Mouse (Mus musculus) retina, postnatal 7 days (tissue): Measurements from ENCODE around the gene Gm43738.

Experiments
- DNase-seq: peaks from one replicate; pipeline ENCODE4 v3.0.0-alpha.2; 2012; ENCODE audit warnings: low read depth, low spot score

Gene Gm43738

GRCm38 (mm10) chr3:89100811-89101210, at the start of gene Gm43738:
Gm43738 (minus strand) TSS chr3:89101099.
- DNase-seq = no peak

- no peak for DNase-seq
Measured at GRCm38 (mm10) chr3:89148567-89148966, 47.7 kb upstream of the Gm43738 start.

DNA sequence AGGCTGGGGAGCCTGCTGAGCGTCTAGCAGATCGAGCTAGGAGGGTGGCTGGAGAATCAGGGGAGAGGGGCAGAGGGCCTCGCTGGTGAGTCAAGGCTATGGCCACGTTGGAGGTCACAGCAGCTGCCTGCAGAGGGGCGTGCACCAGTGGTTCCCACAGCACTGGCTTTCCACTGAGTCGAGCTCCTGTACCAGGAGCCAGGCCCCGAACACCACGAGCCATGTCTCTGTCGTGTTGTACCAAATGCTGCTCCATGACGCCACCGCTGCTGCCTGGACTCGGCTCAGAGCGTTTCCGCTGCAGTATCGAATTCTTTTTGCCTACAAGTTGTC, 47.0 kb upstream of the Gm43738 start:
- DNase-seq = no peak

GRCm38 (mm10) chr3:89147101-89147978, 46.4 kb upstream of the Gm43738 start:
- DNase-seq = no peak

DNA sequence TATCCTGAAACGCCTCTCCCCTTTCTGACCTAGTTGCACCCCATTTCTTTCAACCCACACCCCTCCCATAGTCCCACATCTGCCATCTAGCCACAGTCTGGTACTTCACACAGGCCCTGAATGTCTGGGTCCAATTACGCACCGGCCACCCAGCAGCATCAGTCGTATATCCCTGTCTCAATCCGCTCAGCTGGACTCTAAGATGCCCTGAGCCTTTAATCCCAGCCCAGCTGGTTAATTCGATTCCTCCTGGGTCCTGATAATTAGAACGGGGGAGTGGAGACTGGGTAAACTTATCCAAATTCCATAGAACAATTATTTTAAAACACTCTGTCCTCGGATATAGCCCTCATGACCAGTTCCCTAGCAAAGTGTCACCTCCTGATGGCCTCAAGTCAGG, 44.7 kb upstream of the Gm43738 start:
- DNase-seq = peak; percentile 83

DNA sequence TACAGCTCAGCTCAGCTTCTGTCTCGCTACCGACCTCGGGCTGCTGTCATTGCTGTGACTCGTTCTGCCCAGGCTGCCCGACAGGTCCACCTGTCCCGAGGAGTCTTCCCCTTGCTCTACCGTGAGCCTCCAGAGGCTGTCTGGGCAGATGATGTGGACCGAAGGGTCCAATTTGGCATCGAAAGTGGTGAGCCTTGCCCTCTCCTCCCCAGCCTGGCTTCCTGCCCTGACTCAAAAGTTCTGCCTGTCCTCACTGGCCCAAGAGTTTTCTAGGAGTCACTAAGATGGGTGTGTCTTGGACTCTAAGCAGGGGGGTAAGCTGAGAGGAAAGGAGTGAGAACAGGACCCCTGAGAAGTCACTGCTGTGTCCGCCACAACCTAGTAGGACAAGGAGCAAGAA, 43.9 kb upstream of the Gm43738 start:
- DNase-seq = no peak

DNA sequence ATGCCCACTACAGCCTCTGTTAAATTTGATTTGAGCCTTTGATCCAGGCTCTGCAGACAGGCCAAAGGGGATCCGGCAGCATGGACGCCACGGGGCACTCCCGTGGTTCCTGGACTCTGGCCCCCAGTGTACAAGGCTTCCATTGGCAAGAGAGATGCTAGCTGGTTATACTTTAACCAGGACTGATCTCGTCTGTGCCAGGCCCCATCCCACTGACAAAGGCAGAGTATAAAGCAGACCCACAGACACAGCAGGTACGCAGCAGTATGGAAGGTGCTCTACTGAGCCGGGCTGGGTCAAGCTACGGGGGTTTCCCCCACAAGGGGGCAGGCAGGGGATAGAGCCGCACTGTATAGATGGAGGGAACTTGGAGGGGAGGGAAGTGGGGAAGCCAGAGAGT, 35.5 kb upstream of the Gm43738 start:
- no peak for DNase-seq

- DNase-seq = no peak
Measured at GRCm38 (mm10) chr3:89135958-89136357, 35.1 kb upstream of the Gm43738 start, which contains the start of gene Pklr. Pklr (plus strand) TSS chr3:89136142.

DNA sequence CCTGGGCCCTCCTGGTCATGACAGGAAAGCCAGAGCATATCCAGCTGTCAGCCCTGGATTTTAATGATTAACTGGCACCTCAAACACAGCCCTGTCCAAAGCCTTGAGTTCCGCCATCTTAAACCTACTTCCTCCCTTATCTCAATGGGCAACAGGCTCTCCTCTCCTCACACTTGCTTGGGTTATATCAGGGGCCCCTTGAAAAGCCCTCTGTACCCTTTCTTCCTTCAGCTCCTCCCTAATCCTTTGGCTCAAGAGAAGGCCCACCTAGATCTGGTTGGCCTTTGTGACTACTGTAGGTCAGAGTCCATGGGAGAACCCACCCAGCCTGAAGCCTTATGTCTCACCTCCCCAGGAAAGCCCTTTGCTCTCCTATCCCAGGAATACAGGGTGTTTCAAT, 32.9 kb upstream of the Gm43738 start:
- DNase-seq = no peak

GRCm38 (mm10) chr3:89133063-89133450, 32.2 kb upstream of the Gm43738 start:
- no peak for DNase-seq

DNA sequence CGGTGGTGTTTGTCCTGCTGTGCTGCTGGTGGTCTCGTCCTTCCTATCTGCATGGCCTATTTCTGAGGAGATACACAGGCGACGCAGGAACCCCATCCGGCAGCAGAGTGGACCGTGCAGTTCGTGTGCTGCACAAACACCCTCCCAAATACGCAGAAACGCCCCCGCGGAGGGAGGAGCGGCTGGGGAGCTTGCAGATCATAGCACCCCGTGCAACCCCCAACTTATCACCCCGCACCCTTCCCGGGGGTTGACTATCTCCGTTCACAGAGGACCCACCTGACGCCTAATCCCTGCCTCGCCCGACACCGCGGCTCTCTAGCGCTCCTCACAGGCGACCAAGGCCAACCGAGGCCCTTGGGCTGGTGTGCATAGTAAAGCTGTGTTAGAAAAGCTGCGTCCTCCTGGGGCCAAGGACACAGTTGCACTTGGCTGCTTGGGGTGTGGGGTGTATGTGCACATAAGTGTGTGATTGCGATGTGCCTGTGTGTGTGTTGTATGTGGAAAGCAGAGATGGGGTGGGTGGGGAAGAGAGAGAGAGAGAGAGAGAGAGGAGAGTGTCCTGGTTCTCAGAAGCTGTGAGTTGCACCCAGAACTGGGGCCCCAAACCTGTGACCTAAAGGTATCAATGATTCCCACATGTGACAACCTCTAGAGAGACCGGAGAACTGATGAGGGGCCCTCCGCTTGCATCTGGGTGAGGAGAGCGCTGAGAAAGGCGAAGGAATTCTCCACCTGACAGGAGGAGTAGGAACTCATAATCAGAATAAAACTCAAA, 31.6 kb upstream of the Gm43738 start:
- DNase-seq = no peak

DNA sequence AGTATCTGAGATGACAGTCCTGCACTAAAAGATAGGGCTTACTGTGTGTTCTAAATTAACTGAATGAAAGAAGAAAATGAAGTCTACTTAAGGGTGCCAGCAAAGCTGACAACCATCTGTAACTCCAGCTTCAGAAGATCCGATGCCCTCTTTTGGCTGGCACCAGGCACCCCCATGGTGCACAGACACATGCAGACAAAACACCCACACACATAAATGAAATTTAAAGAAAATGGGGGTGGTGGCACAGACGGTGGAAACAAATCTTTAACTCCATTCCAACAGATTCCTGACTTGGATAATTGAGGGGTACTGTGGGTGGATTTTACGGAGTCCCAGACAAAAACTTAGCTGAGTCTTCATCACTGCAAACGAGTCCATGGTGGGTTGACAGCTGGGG, 30.9 kb upstream of the Gm43738 start:
- no peak for DNase-seq

DNA sequence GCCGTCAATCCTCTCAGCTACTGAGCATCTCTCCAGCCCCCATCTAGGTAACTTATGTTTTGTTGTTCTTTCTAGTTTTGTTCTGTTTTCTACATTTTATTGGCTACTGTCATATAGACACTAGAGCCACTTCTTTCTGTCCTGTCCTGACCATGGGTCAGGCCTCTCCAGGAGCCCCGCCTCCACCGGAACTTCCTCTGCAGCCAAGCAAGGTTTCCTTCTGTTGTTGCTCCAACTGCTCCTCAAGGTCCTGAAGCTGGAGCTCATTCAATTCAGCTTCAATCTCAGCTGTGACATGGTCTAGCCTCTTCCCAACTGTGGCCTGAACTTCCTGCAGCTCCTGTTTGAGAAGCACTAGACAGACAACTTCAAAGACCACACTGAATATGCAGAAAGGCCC, 29.0 kb upstream of the Gm43738 start:
- no peak for DNase-seq

DNA sequence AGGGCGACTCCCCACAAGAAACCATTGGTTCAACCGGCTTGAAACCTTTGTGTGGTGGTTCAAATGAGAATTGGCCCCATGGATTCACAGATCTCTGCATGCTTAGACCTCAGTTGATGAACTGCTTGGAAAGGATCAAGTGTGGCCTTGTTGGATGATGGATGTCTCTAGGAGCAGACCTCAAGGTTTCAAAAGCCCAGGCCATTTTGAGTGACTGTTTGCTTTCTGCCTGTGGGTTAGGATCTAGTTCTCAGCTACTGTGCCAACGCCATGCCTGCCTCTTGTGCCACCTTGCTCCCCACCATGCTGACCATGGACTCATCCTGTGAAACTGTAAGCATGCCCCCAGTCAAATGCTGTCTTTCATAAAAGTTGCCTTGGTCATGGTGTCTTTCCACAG, 25.1 kb upstream of the Gm43738 start:
- DNase-seq = no peak

GRCm38 (mm10) chr3:89124241-89124640, 23.3 kb upstream of the Gm43738 start:
- DNase-seq = no peak

GRCm38 (mm10) chr3:89123313-89123712, 22.4 kb upstream of the Gm43738 start:
- DNase-seq = no peak

GRCm38 (mm10) chr3:89115522-89115921, 14.6 kb upstream of the Gm43738 start:
- DNase-seq = no peak

- DNase-seq = no peak
Measured at GRCm38 (mm10) chr3:89113058-89113457, 12.2 kb upstream of the Gm43738 start.

GRCm38 (mm10) chr3:89108146-89108545, 7.2 kb upstream of the Gm43738 start:
- no peak for DNase-seq

DNA sequence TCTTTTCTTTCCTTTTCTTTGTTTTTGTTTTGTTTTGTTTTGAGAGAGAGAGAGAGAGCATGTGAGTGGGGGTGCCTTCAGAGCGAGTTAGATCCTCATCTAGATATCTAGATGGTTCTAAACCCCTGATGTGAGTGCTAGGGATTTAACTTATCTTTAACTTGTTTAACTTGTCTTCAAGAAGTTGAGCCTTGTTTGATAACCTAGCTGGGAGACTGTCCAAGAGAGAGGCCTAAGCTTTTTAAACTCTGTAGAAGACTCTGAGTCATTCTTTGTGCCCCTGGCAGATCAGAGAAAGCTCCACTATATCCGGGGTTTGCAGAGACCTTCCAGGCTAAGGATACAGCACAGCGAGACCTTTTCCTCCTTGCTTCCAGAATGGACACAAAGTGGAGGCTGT, 6.6 kb upstream of the Gm43738 start:
- no peak for DNase-seq

- DNase-seq = no peak
Measured at GRCm38 (mm10) chr3:89106881-89107280, 6.0 kb upstream of the Gm43738 start.

- DNase-seq = no peak
Measured at GRCm38 (mm10) chr3:89103291-89103595, 2.3 kb upstream of the Gm43738 start.
